Mouse (Mus musculus): ENCODE results near the gene Magi2. TPM values are rescaled to one million over a fixed set of nuclear protein-coding genes. Genes with fewer than 3 reads are reported as not detected.

The Magi2 gene
- polyA plus RNA-seq, 1 experiment from 2014 or later, result 5.0 TPM

DNA sequence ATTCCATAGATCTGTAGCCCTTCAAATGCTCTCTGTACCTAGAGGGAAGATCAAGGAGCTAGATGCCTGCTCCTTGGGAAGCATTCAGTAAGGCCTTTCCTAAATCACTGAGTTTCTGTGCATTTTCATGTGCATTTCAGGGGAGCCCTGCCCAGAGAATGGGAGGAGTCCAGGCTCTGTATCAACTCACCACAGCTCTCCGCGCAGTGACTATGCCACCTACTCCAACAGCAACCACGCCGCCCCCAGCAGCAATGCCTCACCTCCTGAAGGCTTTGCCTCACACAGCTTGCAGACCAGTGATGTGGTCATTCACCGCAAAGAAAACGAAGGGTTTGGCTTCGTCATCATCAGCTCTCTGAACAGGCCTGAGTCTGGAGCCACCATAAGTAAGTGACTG lies 1342.1 kb downstream of the Magi2 start:
- H3K4me1 ChIP-seq, result no peaks in the 10 kb centered on the region
- no peak for ATAC-seq (ENCODE audit: insufficient read depth, low FRiP score, low read depth)
- no peaks in the 10 kb centered on the region for H3K27me3 ChIP-seq (replicated peaks)
- no peaks in the 10 kb centered on the region for H3K36me3 ChIP-seq
- 96% methylated on average over 7 of the region's 7 CpGs for WGBS
- no peak overlapping the region for H3K9ac ChIP-seq
- H3K27ac ChIP-seq, result no peak overlapping the region
- H3K4me2 ChIP-seq, result no peak overlapping the region
- no peak overlapping the region for H3K4me3 ChIP-seq (replicated peaks)
- no peaks in the 10 kb centered on the region for H3K9me3 ChIP-seq

DNA sequence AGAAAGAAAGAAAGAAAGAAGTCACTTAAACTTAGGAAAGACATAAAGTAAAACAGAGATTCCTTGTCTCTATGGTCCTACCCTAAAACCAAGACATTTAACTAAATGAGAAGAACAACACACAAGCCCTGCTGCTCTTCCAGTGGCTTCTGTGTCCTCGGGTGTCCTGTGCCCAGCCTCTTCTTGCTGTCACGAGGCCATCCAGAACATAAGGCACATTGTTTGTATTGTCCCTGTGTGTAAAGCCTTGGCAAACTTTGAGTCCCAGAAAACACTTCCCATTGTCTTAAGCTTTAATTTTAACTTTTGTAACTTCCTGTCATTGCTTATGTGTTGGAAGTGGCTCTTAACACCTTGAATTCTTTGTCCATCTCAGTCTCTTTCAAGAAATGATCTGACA lies 1348.0 kb downstream of the Magi2 start:
- Histone ChIP-seq H3K4me1 (no peaks in the 10 kb centered on the region), H3K27ac (no peak overlapping the region), H3K9me3 (no peaks in the 10 kb centered on the region), H3K27me3 (replicated peaks) (no peaks in the 10 kb centered on the region), H3K36me3 (no peaks in the 10 kb centered on the region), H3K9ac (no peak overlapping the region), H3K4me2 (no peak overlapping the region), H3K4me3 (replicated peaks) (no peak overlapping the region)
- no peak for ATAC-seq (ENCODE audit: insufficient read depth, low FRiP score, low read depth)
- 54% methylated on average over 2 of the region's 2 CpGs for WGBS

DNA sequence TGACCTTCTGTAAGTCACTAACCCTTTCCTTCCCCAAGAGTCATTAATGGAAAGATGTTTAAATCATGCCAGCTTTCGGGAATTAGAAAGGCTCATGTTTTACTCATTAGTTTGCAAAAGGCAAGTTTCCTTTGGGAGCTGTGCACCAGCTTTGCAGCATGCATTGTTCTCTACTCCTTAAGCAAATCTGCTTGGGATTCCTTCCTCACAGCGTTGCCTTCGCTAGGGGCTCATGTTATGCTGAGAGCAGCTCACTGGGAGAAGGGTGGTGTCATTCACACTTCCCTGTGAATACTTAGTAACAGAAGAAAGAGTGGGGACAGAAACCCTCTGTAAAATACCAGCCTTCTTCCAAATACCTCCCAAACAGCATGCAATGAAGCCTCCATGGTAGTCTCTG lies 1349.0 kb downstream of the Magi2 start:
- H3K4me3 ChIP-seq (replicated peaks), result no peak overlapping the region
- H3K4me1 ChIP-seq, result no peaks in the 10 kb centered on the region
- H3K4me2 ChIP-seq, result no peak overlapping the region
- H3K9me3 ChIP-seq, result no peaks in the 10 kb centered on the region
- H3K27me3 ChIP-seq (replicated peaks), result no peaks in the 10 kb centered on the region
- no peaks in the 10 kb centered on the region for H3K36me3 ChIP-seq
- H3K27ac ChIP-seq, result no peak overlapping the region
- WGBS, result 42% methylated on average over 3 of the region's 3 CpGs
- no peak for ATAC-seq (ENCODE audit: insufficient read depth, low FRiP score, low read depth)
- H3K9ac ChIP-seq, result no peak overlapping the region

DNA sequence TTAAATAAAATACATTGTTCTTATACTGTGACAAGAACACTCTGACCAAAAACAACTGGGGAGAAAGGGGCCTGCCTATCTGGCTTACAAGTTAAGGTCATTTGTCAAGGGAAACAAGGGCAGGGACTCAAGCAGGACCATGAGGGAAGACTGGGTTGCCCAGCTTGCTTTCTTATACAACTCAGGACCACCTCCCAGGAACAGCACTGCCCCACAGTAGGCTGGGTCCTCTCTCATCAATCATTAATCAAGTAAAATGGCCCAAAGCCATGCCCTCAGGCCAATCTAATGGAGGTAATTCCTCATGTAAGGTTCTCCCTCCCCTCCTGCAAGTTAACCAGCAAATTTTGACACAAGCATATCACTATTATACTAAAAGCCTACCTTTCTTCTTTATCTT lies 1349.4 kb downstream of the Magi2 start:
- H3K4me2 ChIP-seq, result no peak overlapping the region
- no peak overlapping the region for H3K9ac ChIP-seq
- H3K9me3 ChIP-seq, result no peaks in the 10 kb centered on the region
- no peaks in the 10 kb centered on the region for H3K4me1 ChIP-seq
- no peaks in the 10 kb centered on the region for H3K27me3 ChIP-seq (replicated peaks)
- H3K36me3 ChIP-seq, result no peaks in the 10 kb centered on the region
- no peak for ATAC-seq (ENCODE audit: insufficient read depth, low FRiP score, low read depth)
- H3K27ac ChIP-seq, result no peak overlapping the region
- H3K4me3 ChIP-seq (replicated peaks), result no peak overlapping the region

DNA sequence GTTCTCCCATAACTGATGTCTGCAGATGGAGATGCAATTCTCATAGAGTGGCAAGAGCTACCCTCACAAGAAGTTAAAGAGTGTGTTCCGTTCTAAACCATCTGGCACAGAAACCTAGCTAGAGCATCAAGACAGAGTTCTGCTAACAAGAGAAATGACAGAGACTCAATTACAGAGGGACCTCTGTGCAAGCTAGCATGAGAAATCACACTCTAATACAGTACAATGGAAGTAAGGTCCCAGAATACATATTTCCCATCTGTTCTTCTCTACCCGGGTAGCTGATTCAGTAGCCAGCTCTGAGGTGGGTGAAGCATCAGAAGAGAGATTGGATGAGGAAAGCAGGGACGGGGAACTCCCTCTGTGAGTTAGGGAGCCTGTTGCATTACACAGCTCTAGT lies 1351.8 kb downstream of the Magi2 start:
- no peaks in the 10 kb centered on the region for H3K4me1 ChIP-seq
- no peak overlapping the region for H3K4me3 ChIP-seq (replicated peaks)
- no peaks in the 10 kb centered on the region for H3K36me3 ChIP-seq
- 77% methylated on average over 3 of the region's 3 CpGs for WGBS
- no peak overlapping the region for H3K9ac ChIP-seq
- no peak overlapping the region for H3K27ac ChIP-seq
- no peak overlapping the region for H3K4me2 ChIP-seq
- no peaks in the 10 kb centered on the region for H3K27me3 ChIP-seq (replicated peaks)
- no peak for ATAC-seq (ENCODE audit: insufficient read depth, low FRiP score, low read depth)
- no peaks in the 10 kb centered on the region for H3K9me3 ChIP-seq

DNA sequence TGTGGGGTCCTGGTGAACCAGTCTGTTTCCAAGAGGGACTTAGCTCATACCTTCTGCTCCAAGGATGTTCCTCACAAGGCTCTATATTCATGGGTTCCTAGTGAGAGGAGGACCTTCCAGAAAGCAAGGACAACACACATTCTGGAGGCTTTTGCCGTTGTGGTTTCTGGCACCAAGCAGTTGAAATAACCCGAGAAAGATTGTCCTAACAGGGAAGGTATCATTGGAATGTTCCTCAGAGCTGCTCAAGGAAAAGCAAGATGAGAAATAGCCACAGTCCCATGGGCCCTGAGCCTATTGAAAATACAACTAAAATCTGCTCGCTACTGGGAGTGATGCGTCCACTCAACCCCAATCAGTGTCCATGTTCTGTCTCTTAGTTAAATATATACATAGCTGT lies 1353.8 kb downstream of the Magi2 start:
- Histone ChIP-seq H3K9me3 (no peaks in the 10 kb centered on the region), H3K9ac (no peak overlapping the region), H3K27ac (no peak overlapping the region), H3K27me3 (replicated peaks) (no peaks in the 10 kb centered on the region), H3K4me1 (no peaks in the 10 kb centered on the region), H3K36me3 (no peaks in the 10 kb centered on the region), H3K4me3 (replicated peaks) (no peak overlapping the region), H3K4me2 (no peak overlapping the region)
- no peak for ATAC-seq (ENCODE audit: insufficient read depth, low FRiP score, low read depth)
- WGBS, result 83% methylated on average over 4 of the region's 4 CpGs

DNA sequence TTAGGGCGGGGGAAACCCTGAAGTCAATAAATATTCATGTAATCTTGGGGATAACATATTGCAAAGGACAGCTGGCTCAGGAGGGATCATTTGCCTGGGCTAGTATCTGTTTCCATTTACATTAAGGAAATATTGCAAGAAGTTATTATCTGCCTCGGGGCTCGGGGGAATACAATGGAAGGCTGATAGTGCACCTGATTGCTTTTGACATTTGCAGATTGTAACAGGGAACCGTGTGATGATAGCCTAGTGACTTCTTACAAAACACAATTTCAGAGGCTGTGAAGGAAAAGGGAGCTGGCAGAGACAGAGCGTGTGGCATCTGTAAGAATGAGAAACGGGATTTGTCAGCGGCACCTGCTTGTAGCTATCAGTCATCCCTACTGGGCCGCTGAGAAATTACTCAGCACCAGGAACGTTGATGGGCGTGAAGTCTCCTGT lies 1356.2 kb downstream of the Magi2 start:
- Histone ChIP-seq H3K9me3 (no peaks in the 10 kb centered on the region), H3K4me1 (no peaks in the 10 kb centered on the region), H3K4me3 (replicated peaks) (no peak overlapping the region), H3K27me3 (replicated peaks) (no peaks in the 10 kb centered on the region), H3K9ac (no peak overlapping the region), H3K27ac (no peak overlapping the region), H3K4me2 (no peak overlapping the region), H3K36me3 (no peaks in the 10 kb centered on the region)
- no peak for ATAC-seq (ENCODE audit: insufficient read depth, low FRiP score, low read depth)
- WGBS, result 53% methylated on average over 10 of the region's 10 CpGs

DNA sequence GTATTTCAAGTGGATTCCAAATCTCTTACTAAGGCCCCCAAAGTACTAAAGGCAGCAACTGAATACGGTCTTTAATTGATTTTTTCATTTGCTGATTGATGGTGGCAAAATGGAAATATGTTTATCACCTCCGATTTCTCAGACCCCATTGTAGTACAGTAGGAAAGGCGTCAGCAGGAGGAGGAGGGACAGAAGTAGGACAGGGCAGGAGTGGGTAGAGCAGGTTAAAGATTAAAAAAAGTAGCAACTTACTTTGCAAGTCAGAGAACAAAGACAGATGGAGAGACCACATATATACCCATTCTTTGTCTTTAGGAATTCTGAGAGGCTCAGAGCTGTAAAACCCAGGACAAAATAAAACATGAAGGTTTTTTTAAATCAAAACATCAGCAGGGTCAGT lies 1356.8 kb downstream of the Magi2 start:
- ATAC-seq (ENCODE audit: insufficient read depth, low FRiP score, low read depth), result no peak
- 56% methylated on average over 3 of the region's 3 CpGs for WGBS
- no peak overlapping the region for H3K4me2 ChIP-seq
- no peak overlapping the region for H3K9ac ChIP-seq
- no peaks in the 10 kb centered on the region for H3K27me3 ChIP-seq (replicated peaks)
- H3K4me3 ChIP-seq (replicated peaks), result no peak overlapping the region
- no peaks in the 10 kb centered on the region for H3K4me1 ChIP-seq
- H3K27ac ChIP-seq, result no peak overlapping the region
- no peaks in the 10 kb centered on the region for H3K9me3 ChIP-seq
- no peaks in the 10 kb centered on the region for H3K36me3 ChIP-seq

DNA sequence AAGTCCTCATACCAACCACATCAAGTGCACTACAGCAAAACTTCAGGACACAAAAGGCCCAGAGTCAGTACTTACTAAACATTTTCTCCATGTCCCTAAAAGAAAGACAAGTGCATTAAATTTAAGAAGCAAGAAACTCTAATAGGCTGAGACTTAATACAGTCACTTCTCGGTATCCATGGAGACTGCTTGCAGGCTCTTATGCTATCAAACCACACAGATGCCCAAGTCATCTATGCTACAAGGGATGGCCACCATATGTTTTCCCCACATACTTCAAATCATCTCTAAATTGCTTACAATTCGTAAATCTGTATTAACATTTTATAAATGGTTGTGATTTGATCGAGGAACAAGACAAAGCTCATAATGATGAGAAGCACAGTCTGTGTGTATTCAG lies 1357.9 kb downstream of the Magi2 start:
- Histone ChIP-seq H3K27ac (no peak overlapping the region), H3K4me1 (no peaks in the 10 kb centered on the region), H3K4me3 (replicated peaks) (no peak overlapping the region), H3K36me3 (no peaks in the 10 kb centered on the region), H3K4me2 (no peak overlapping the region), H3K9ac (no peak overlapping the region), H3K27me3 (replicated peaks) (no peaks in the 10 kb centered on the region), H3K9me3 (no peaks in the 10 kb centered on the region)
- 86% methylated on average over 3 of the region's 3 CpGs for WGBS
- ATAC-seq (ENCODE audit: insufficient read depth, low FRiP score, low read depth), result no peak

DNA sequence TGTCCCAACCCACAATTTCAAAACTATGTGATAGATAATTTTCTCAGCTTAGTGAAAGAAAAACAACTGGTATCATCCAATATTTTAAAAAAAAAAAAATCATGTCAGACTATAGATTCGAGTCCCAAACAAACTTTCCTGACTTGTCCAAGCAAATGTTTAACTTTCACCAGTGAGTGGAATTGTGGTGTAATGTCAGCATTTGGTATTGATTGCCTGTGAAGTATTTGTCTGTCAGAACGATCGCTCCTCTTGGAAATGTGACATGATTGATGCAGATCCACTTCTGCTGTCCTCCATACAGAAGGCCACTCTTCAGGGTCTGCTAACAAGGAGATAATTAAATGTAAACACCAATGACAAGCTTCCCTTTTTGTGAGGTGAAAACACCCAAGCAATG lies 1362.9 kb downstream of the Magi2 start:
- Histone ChIP-seq H3K9me3 (no peaks in the 10 kb centered on the region), H3K36me3 (no peaks in the 10 kb centered on the region), H3K9ac (no peak overlapping the region), H3K4me1 (no peaks in the 10 kb centered on the region), H3K4me2 (no peak overlapping the region), H3K27ac (no peak overlapping the region), H3K27me3 (replicated peaks) (no peaks in the 10 kb centered on the region), H3K4me3 (replicated peaks) (no peak overlapping the region)
- 20% methylated on average over 3 of the region's 3 CpGs for WGBS
- no peak for ATAC-seq (ENCODE audit: insufficient read depth, low FRiP score, low read depth)

DNA sequence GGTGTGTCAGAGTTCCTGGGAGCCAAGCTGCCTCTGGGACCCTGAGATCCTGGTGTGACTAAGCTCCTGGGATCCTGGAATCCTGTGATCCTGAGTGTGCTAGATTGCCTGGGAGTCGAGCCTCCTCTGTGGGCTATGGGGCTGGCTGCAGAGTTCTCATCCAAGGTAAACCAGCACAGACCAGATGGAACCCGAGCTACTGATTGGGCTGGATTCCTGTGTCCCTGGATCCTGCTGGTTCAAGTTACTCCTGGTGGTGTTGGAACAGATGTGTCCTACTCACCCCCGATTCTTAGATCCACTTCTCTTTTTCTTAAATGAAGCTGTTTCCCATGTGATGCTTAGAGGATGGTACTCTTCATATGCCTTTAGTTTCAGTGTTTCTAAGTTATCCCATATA lies 1371.4 kb downstream of the Magi2 start:
- Histone ChIP-seq H3K9me3 (no peaks in the 10 kb centered on the region), H3K4me1 (no peaks in the 10 kb centered on the region), H3K4me2 (no peak overlapping the region), H3K27ac (no peak overlapping the region), H3K9ac (no peak overlapping the region), H3K27me3 (replicated peaks) (no peaks in the 10 kb centered on the region), H3K4me3 (replicated peaks) (no peak overlapping the region), H3K36me3 (no peaks in the 10 kb centered on the region)
- no peak for ATAC-seq (ENCODE audit: insufficient read depth, low FRiP score, low read depth)
- WGBS, result 71% methylated on average over 3 of the region's 3 CpGs

DNA sequence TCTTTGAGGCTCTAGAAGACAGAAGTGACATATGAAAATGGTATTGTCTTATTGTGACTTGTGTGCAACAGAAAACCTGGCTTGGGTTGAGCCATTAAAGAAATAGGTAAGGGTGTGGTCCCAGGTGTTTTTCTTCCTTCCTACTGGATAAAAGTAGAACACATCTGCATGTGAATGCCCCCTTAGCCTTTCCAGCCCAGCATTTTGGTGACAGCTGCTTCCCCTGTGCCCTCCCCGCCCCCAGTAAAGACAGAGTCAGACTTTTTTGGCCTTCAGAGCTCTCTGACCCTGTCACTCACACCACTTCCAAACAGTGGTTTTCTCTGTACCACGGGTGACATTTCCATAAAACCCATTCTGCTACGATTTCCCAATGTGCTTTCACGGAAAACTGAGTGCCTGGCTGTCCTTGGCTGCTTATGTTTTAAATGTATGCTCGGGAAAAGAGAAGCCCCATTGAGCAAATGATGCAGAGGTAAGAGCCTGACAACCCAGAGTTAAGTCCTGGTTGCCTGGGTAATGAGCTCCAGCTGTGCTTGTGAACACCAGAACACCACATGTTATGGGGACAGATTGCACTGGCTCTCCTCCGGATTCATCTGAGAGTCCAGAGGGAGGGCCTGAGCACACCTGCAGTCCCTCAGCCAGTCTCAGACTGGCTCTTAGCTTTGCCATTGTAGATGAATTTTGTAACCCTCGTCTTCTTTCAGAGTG lies 1377.1 kb downstream of the Magi2 start:
- no peak overlapping the region for H3K4me3 ChIP-seq (replicated peaks)
- H3K9me3 ChIP-seq, result no peaks in the 10 kb centered on the region
- 47% methylated on average over 7 of the region's 7 CpGs for WGBS
- H3K4me1 ChIP-seq, result no peaks in the 10 kb centered on the region
- no peaks in the 10 kb centered on the region for H3K36me3 ChIP-seq
- H3K27me3 ChIP-seq (replicated peaks), result no peaks in the 10 kb centered on the region
- ATAC-seq (ENCODE audit: insufficient read depth, low FRiP score, low read depth), result no peak
- no peak overlapping the region for H3K4me2 ChIP-seq
- H3K27ac ChIP-seq, result no peak overlapping the region
- no peak overlapping the region for H3K9ac ChIP-seq

DNA sequence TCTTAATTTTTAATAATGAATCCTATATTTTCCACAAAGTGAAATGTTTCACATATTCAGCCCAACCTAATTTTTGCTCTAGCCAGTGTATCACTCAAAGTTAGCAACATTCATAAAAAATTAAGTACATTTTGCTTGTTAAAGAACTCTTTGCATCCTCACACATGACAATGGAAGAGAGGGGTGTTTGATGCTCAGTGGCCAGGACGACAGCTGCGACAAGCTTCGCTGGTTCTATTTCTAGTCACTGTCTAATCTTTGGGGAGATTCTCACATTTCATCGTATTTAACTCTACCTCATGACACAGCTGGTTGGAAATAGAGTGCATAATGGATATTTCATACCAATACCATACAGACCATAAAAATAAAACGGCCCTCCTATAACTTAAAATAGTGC lies 1379.7 kb downstream of the Magi2 start:
- no peak for ATAC-seq (ENCODE audit: insufficient read depth, low FRiP score, low read depth)
- WGBS, result 86% methylated on average over 5 of the region's 5 CpGs
- Histone ChIP-seq H3K4me2 (no peak overlapping the region), H3K9me3 (no peaks in the 10 kb centered on the region), H3K36me3 (no peaks in the 10 kb centered on the region), H3K4me3 (replicated peaks) (no peak overlapping the region), H3K9ac (no peak overlapping the region), H3K4me1 (no peaks in the 10 kb centered on the region), H3K27me3 (replicated peaks) (no peaks in the 10 kb centered on the region), H3K27ac (no peak overlapping the region)
